Mouse (Mus musculus) embryonic facial prominence, embryonic 14.5 days (tissue): ENCODE measurements at regions not wholly inside any gene's neighbourhood (a gene's known extent, or its start where the extent isn't known, plus 50 kb on each side); places are given as distances from the start of the nearest gene placed in this dataset.

ENCODE experiments used
- ATAC-seq: fragments of 200-750 bp; cut with Nextera tagmentation; 2 replicates; pipeline ENCODE4 v1.8.0; 2017; ENCODE audit warnings: low read depth, moderate number of reproducible peaks, moderate TSS enrichment
- DNase-seq: peaks from one replicate; pipeline ENCODE4 v3.0.0-alpha.2; 2015; ENCODE audit warnings: low spot score
- H3K27ac ChIP-seq: fragments of 300-500 bp; sonication (generic); replicated peaks from 2 replicates; pipeline ENCODE4 v1.5.1; 2014; ENCODE audit warnings: low read depth, mild to moderate bottlenecking, low read length, moderate library complexity
- H3K27me3 ChIP-seq: fragments of 300-500 bp; sonication (generic); replicated peaks from 2 replicates; pipeline ENCODE4 v1.6.1; 2014; ENCODE audit warnings: low read length; ENCODE audit not compliant: control insufficient read depth, insufficient read depth
- H3K36me3 ChIP-seq: fragments of 300-500 bp; sonication (generic); 2 replicates; pipeline ENCODE4 v1.6.1; 2014; ENCODE audit warnings: low read length, mixed read lengths; ENCODE audit not compliant: control insufficient read depth, insufficient read depth
- H3K4me1 ChIP-seq: fragments of 300-500 bp; sonication (generic); 2 replicates; pipeline ENCODE4 v1.6.1; 2014; ENCODE audit warnings: antibody characterized with exemption, low read length; ENCODE audit not compliant: control insufficient read depth, insufficient read depth
- H3K4me2 ChIP-seq: fragments of 300-500 bp; sonication (generic); 2 replicates; pipeline ENCODE4 v1.6.1; 2014; ENCODE audit warnings: low read depth, mild to moderate bottlenecking, low read length, moderate library complexity, mixed read lengths
- H3K4me3 ChIP-seq: fragments of 300-500 bp; sonication (generic); 2 replicates; pipeline ENCODE4 v1.5.1; 2014; ENCODE audit warnings: low read depth, mild to moderate bottlenecking, low read length
- H3K9ac ChIP-seq: fragments of 300-500 bp; sonication (generic); 2 replicates; pipeline ENCODE4 v1.6.1; 2014; ENCODE audit warnings: low read depth, mild to moderate bottlenecking, low read length, moderate library complexity, mixed read lengths
- H3K9me3 ChIP-seq: fragments of 300-500 bp; sonication (generic); 2 replicates; pipeline ENCODE4 v1.6.1; 2016; ENCODE audit warnings: low read length; ENCODE audit not compliant: control insufficient read depth
- WGBS: fragments of 180-500 bp; shearing (Covaris S2); extraction: QIAGEN DNeasy Blood & Tissue Kit; methylation state at CpG from one replicate; pipeline ENCODE4 v1.1.7; 2014; 5-methylcytosine and 5-hydroxymethylcytosine counted together

DNA sequence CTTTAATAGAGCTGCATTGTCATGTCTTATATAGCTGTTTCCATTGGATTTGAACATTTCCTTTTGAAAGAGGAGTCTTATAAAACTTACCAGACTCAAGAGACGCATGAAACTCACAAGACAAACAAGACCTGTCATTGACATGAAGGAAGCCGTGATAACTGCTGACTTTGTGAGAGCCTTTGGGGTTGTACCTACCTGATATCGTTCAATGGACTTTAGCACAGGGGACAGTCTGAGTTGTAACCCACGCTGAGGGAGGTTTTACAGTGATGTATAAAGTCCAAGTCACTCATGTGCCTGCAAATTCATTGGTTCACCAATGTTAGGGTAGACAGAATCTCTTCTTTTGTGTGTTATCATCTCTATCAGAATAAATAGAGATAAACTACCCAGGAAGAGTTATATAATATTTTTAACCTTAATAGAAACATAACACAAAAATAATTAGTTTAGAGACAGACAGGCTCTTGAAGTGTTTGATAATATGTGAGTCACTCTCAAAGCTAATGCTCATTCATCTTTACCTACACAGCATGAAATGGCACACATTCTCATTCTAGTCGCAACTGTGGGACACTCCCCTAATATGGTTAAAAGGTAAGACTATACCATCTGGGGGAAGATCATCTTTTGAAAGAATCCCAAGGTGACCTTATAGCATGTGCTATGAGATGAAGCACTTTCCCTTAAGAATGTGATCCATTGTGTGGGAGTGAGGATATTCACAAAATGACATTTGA is 54.4 kb upstream of the Mrps30 start:
- H3K9me3 ChIP-seq, result no peaks in the 10 kb centered on the region
- H3K4me2 ChIP-seq, result no peak overlapping the region
- H3K27ac ChIP-seq, result no peak overlapping the region
- H3K27me3 ChIP-seq, result no peaks in the 10 kb centered on the region
- ATAC-seq (no peak), DNase-seq (no peak)
- WGBS, result 89% methylated on average over 5 of the region's 5 CpGs
- no peak overlapping the region for H3K9ac ChIP-seq
- H3K4me1 ChIP-seq, result no peaks in the 10 kb centered on the region
- H3K36me3 ChIP-seq, result no peaks in the 10 kb centered on the region
- no peak overlapping the region for H3K4me3 ChIP-seq
